Mouse (Mus musculus): ENCODE results near the gene Narfl. TPM values are rescaled to one million over a fixed set of nuclear protein-coding genes. Genes with fewer than 3 reads are reported as not detected.

Narfl gene
- polyA plus RNA-seq, 1 experiment from 2014 or later: 30.9 TPM

DNA sequence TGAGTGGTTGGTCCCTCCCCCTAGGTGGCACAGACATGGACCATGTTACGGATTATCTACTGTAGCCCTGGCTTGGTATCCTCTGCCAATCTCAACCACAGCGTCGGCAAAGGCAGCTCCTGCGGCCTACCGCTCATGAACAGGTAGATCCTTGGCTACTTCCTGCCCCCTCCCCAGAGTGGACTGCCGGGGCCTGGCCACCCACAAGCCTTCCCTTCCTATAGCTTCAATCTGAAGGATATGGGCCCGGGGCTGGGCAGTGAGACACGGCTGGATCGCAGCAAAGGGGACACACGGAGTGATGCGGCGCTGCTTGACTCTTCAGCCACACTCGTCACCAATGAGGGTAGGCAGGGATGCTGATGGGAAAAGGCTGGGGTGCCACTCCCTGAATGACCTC lies 53.4 kb downstream of the Narfl start:
- peaks cover 32% of the 10 kb centered on the region for H3K36me3 ChIP-seq
- ATAC-seq (replicated peaks): no peak
- no peak overlapping the region for H3K4me2 ChIP-seq (replicated peaks)
- no peaks in the 10 kb centered on the region for H3K27me3 ChIP-seq
- H3K9me3 ChIP-seq: no peaks in the 10 kb centered on the region
- no peak overlapping the region for H3K27ac ChIP-seq (replicated peaks)
- H3K4me3 ChIP-seq: no peak overlapping the region
- H3K9ac ChIP-seq (replicated peaks): no peak overlapping the region
- 94% methylated on average over 13 of the region's 13 CpGs for WGBS
- H3K4me1 ChIP-seq: peaks cover 76% of the 10 kb centered on the region

GRCm38 (mm10) chr17:25827546-25828222 lies 54.1 kb downstream of the Narfl start:
- WGBS: 94% methylated on average over 22 of the region's 22 CpGs
- Histone ChIP-seq H3K27ac (replicated peaks) (no peak overlapping the region), H3K9ac (replicated peaks) (no peak overlapping the region), H3K36me3 (peaks cover 32% of the 10 kb centered on the region), H3K4me1 (peaks cover 78% of the 10 kb centered on the region), H3K27me3 (no peaks in the 10 kb centered on the region), H3K4me2 (replicated peaks) (peak overlapping the region; percentile 79; the same call in 1 of the 2 replicates), H3K4me3 (no peak overlapping the region), H3K9me3 (no peaks in the 10 kb centered on the region)
- no peak for ATAC-seq (replicated peaks)

GRCm38 (mm10) chr17:25828223-25828594 lies 54.6 kb downstream of the Narfl start:
- H3K27ac ChIP-seq (replicated peaks): peak overlapping the region; percentile 93
- peaks cover 75% of the 10 kb centered on the region for H3K4me1 ChIP-seq
- no peaks in the 10 kb centered on the region for H3K9me3 ChIP-seq
- peak; percentile 0; the same call in 1 of the 2 replicates for ATAC-seq (replicated peaks)
- 82% methylated on average over 8 of the region's 8 CpGs for WGBS
- peak overlapping the region; percentile 60 for H3K4me3 ChIP-seq
- H3K36me3 ChIP-seq: peaks cover 32% of the 10 kb centered on the region
- H3K4me2 ChIP-seq (replicated peaks): peak overlapping the region; percentile 79
- no peaks in the 10 kb centered on the region for H3K27me3 ChIP-seq
- H3K9ac ChIP-seq (replicated peaks): 0 out of 2 replicates have a peak overlapping the region, but pooled peaks have one; percentile 75

DNA sequence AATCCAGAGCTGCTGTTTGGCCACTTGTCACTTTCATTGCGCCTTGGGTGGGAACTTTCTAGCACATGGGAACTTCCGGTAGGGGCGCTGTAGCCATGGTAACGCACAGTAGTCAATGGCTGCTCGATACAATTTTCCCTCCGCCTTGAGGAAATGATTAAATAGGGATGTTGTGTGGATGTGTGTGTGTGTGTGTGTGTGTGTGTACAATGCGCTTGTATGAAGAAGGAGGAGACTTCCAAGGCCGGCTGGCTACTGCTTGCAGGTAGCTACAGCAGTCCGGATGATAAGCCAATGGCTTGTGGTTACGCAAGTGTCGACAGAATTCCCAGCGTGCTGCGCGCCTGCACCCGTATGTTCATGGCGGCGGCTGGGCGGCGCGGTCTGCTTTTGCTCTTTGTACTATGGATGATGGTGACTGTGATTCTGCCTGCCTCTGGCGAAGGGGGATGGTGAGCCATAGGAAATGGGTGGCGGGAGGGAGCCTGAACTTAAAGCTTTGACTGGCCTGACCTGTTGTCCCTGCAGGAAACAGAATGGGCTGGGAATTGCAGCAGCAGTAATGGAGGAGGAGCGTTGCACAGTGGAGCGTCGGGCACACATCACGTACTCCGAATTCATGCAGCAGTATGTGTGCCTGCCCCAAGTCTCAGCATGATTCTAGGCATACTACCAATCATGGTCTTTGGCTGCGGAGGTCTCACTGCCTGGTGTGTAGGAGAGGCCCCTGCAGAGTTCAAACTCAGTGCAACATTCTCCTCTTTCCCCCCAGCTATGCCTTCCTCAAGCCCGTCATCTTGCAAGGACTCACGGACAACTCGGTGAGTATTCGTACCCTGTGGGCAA lies 55.4 kb downstream of the Narfl start, which contains the start of gene Jmjd8:
TSS of gene Jmjd8 (plus strand) at position 156 of the 846 bp plus-strand sequence.
- Histone ChIP-seq H3K4me2 (replicated peaks) (peak within 1 kb of the TSS; percentile 79), H3K27ac (replicated peaks) (peak within 1 kb of the TSS; percentile 93), H3K27me3 (no peaks in the 10 kb centered on the region), H3K4me3 (peak within 1 kb of the TSS; percentile 60), H3K9me3 (no peaks in the 10 kb centered on the region), H3K4me1 (peaks cover 79% of the 10 kb centered on the region), H3K9ac (replicated peaks) (peak within 1 kb of the TSS; percentile 75), H3K36me3 (peaks cover 32% of the 10 kb centered on the region)
- peak; percentile 62 for ATAC-seq (replicated peaks)
- WGBS: 2% methylated on average over 32 of the region's 32 CpGs

DNA sequence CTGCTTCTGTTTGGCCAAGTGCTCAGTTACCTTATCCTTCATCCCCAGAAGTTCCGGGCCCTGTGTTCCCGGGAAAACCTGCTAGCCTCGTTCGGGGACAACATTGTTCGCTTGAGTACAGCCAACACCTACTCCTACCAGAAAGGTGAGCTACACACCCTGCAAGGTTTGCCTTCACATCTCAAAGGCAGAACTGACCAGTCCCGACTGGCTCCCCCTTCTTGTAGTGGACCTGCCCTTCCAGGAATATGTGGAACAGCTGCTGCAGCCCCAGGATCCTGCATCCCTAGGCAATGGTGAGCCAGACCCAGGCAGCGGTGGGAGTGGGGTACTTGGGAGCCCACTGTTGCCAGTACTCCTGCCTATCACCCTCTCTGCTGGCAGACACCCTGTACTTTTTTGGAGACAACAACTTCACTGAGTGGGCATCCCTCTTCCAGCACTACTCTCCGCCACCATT lies 56.0 kb downstream of the Narfl start:
- peak overlapping the region; percentile 93 for H3K27ac ChIP-seq (replicated peaks)
- H3K36me3 ChIP-seq: peaks cover 32% of the 10 kb centered on the region
- ATAC-seq (replicated peaks): no peak
- H3K9me3 ChIP-seq: no peaks in the 10 kb centered on the region
- WGBS: 47% methylated on average over 8 of the region's 8 CpGs
- no peaks in the 10 kb centered on the region for H3K27me3 ChIP-seq
- peak overlapping the region; percentile 75 for H3K9ac ChIP-seq (replicated peaks)
- peak overlapping the region; percentile 60 for H3K4me3 ChIP-seq
- peaks cover 79% of the 10 kb centered on the region for H3K4me1 ChIP-seq
- H3K4me2 ChIP-seq (replicated peaks): peak overlapping the region; percentile 79

GRCm38 (mm10) chr17:25830200-25830753 lies 56.7 kb downstream of the Narfl start:
- Histone ChIP-seq H3K27ac (replicated peaks) (no peak overlapping the region), H3K4me1 (peaks cover 79% of the 10 kb centered on the region), H3K9me3 (no peaks in the 10 kb centered on the region), H3K27me3 (no peaks in the 10 kb centered on the region), H3K4me3 (peak overlapping the region; percentile 60), H3K9ac (replicated peaks) (no peak overlapping the region), H3K4me2 (replicated peaks) (peak overlapping the region; percentile 79), H3K36me3 (peaks cover 32% of the 10 kb centered on the region)
- WGBS: 83% methylated on average over 4 of the region's 4 CpGs
- ATAC-seq (replicated peaks): no peak

DNA sequence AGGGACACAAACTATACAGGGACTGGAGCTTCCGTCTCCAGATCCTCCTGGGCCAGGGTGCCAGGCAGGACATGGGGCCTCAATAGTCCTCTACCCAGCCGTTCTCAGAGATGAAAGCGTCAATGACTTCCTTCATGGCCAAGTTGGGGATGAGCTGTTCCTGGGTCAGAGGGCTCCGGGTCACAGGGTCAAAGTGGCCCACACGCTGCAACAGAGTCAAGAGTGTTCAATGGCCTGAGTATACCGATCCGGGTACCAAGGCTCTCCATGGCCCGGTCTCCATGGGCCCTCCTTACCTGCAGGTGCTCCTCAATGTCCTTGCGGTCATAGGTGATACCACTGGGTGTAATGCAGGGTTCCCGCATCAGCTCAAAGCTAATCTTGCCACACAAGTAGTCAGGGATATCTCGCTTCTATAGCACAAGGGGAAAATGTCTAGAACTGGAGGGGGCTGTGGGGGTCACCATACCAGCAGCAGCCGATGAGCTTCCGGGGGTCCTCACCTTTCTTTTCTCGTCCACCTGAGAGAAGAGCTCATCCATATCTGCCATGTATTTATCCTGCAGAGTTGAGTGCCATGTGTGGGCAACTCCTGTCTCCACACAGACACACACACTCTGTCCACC lies 57.3 kb downstream of the Narfl start:
- WGBS: 85% methylated on average over 14 of the region's 14 CpGs
- H3K36me3 ChIP-seq: peaks cover 32% of the 10 kb centered on the region
- peak overlapping the region; percentile 87 for H3K4me2 ChIP-seq (replicated peaks)
- no peak overlapping the region for H3K27ac ChIP-seq (replicated peaks)
- ATAC-seq (replicated peaks): no peak
- H3K4me1 ChIP-seq: peaks cover 81% of the 10 kb centered on the region
- H3K9ac ChIP-seq (replicated peaks): 0 out of 2 replicates have a peak overlapping the region, but pooled peaks have one; percentile 68
- peak overlapping the region; percentile 55 for H3K4me3 ChIP-seq
- H3K27me3 ChIP-seq: no peaks in the 10 kb centered on the region
- no peaks in the 10 kb centered on the region for H3K9me3 ChIP-seq

- H3K4me3 ChIP-seq: peak overlapping the region; percentile 55
- no peaks in the 10 kb centered on the region for H3K9me3 ChIP-seq
- H3K9ac ChIP-seq (replicated peaks): peak overlapping the region; percentile 68
- H3K27ac ChIP-seq (replicated peaks): peak overlapping the region; percentile 93
- ATAC-seq (replicated peaks): no peak
- no peaks in the 10 kb centered on the region for H3K27me3 ChIP-seq
- WGBS: 59% methylated on average over 21 of the region's 21 CpGs
- peak overlapping the region; percentile 87 for H3K4me2 ChIP-seq (replicated peaks)
- peaks cover 27% of the 10 kb centered on the region for H3K36me3 ChIP-seq
- H3K4me1 ChIP-seq: peaks cover 83% of the 10 kb centered on the region
These were observed 58.1 kb downstream of the Narfl start for GRCm38 (mm10) chr17:25831451-25832281.

GRCm38 (mm10) chr17:25832436-25833290 lies 59.1 kb downstream of the Narfl start:
- Histone ChIP-seq H3K36me3 (peaks cover 22% of the 10 kb centered on the region), H3K4me2 (replicated peaks) (peak overlapping the region; percentile 87), H3K4me1 (peaks cover 84% of the 10 kb centered on the region), H3K9ac (replicated peaks) (peak overlapping the region; percentile 68), H3K4me3 (peak overlapping the region; percentile 55), H3K9me3 (no peaks in the 10 kb centered on the region), H3K27me3 (no peaks in the 10 kb centered on the region), H3K27ac (replicated peaks) (peak overlapping the region; percentile 93)
- peak; percentile 90 for ATAC-seq (replicated peaks)
- 0% methylated on average over 75 of the region's 77 CpGs for WGBS
